ENCODE assay signal across 39 mouse cellular contexts in the genomic region with DNA sequence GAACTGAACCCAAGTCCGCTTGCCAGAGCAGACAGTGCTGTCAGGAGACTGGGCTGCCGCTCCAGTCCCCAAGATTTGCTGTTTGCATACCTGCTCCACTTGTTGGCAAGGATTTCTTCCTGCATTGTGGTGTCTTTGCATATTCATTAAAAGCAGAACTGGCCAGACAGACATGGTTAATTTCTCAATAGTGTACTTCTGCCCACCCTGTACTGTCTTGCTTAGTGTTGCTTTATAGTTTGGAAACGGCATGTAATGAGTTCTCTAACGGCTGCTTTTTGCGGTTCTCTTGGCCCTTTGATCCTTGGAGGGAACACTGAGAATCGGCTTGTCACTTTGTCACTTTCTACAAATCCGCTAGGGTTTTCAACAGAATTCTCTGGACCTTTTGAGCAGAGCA. TPM values are rescaled to one million over a fixed set of nuclear protein-coding genes. Genes with fewer than 3 reads are reported as not detected.
"Had no signal": no experiment of that assay in that cellular context is flagged by ENCODE, and none has a peak within 500 bp of the region (broad histone marks: within the 10 kb centered on the region; RNA-seq: fewer than 3 reads in every experiment).

No protein-coding gene starts in this region.

- H3K36me3 ChIP-seq: heart, embryonic 13.5 days; heart, embryonic 15.5 days; hindbrain, embryonic 12.5 days; hindbrain, embryonic 15.5 days; kidney, embryonic 15.5 days; limb, embryonic 13.5 days; limb, embryonic 15.5 days; liver, embryonic 12.5 days had no signal

- H3K27me3 ChIP-seq: hindbrain, embryonic 15.5 days; limb, embryonic 13.5 days; limb, embryonic 15.5 days had no signal

- DNase-seq: gastrocnemius, adult 2 months; gastrocnemius, postnatal 10 days; gastrocnemius, postnatal 25 days; heart, adult 11 months; heart, adult 2 months; heart, postnatal 14 days; heart, postnatal 36 days; kidney, adult 11 months; kidney, adult 2 months; kidney, adult 9 months; kidney, postnatal 14 days; kidney, postnatal 36 days; layer of hippocampus, adult 9-11 months; layer of hippocampus, postnatal 36 days; left cerebral cortex, postnatal 4 days had no signal

- H3K27ac ChIP-seq: gastrocnemius, adult 2 months; heart, adult 2 months; heart, embryonic 13.5 days; heart, embryonic 15.5 days; hindbrain, embryonic 12.5 days; hindbrain, embryonic 15.5 days; hindbrain, postnatal 0 days; kidney, embryonic 15.5 days; kidney, postnatal 0 days; limb, embryonic 13.5 days; limb, embryonic 15.5 days; liver, embryonic 12.5 days had no signal

- H3K4me2 ChIP-seq: heart, embryonic 11.5 days; heart, embryonic 13.5 days; heart, embryonic 15.5 days; hindbrain, embryonic 12.5 days; hindbrain, embryonic 15.5 days; kidney, embryonic 15.5 days; limb, embryonic 13.5 days; limb, embryonic 15.5 days; liver, embryonic 12.5 days had no signal

- ATAC-seq: hindbrain, postnatal 0 days; intestine, embryonic 16.5 days; liver, embryonic 12.5 days had no signal

- H3K9ac ChIP-seq: heart, embryonic 13.5 days; heart, embryonic 15.5 days; hindbrain, embryonic 12.5 days; hindbrain, embryonic 15.5 days; kidney, embryonic 15.5 days; limb, embryonic 13.5 days; limb, embryonic 15.5 days; liver, embryonic 12.5 days had no signal

- H3K9me3 ChIP-seq: heart, embryonic 13.5 days; heart, embryonic 15.5 days; hindbrain, embryonic 12.5 days; hindbrain, embryonic 15.5 days; kidney, embryonic 15.5 days; limb, embryonic 13.5 days; limb, embryonic 15.5 days; liver, embryonic 12.5 days had no signal

- H3K4me3 ChIP-seq: gastrocnemius, adult 2 months; heart, adult 2 months; heart, embryonic 13.5 days; heart, embryonic 15.5 days; hindbrain, embryonic 12.5 days; hindbrain, embryonic 15.5 days; kidney, embryonic 15.5 days; limb, embryonic 13.5 days; limb, embryonic 15.5 days; liver, embryonic 12.5 days had no signal

- H3K4me1 ChIP-seq: hindbrain, embryonic 12.5 days had no signal

RNA-seq across cellular contexts. Expression of gene Zdhhc19, which starts 5.4 kb away (rescaled TPM):
- total RNA-seq: gastrocnemius, adult 2 months; gastrocnemius, postnatal 10 days; gastrocnemius, postnatal 25 days; gastrocnemius, postnatal 4 days; heart, adult 2 months; heart, postnatal 14 days; heart, postnatal 36 days; hematopoietic stem cell, adult 5-6 weeks; hindbrain, postnatal 0 days; layer of hippocampus, adult 18-20 months; layer of hippocampus, postnatal 14 days; layer of hippocampus, postnatal 36 days; left cerebral cortex, adult 18-20 months; left cerebral cortex, adult 8-10 months; left cerebral cortex, postnatal 10 days; left cerebral cortex, postnatal 25 days; left cerebral cortex, postnatal 4 days; liver, adult 2 months had no signal
- polyA plus RNA-seq: heart, adult 2 months; heart, embryonic 13.5 days; heart, embryonic 15.5 days; heart, postnatal 0 days; hindbrain, embryonic 12.5 days; kidney, embryonic 15.5 days; kidney, postnatal 0 days; limb, embryonic 11.5 days; limb, embryonic 13.5 days; limb, embryonic 15.5 days; liver, adult 2 months; liver, embryonic 12.5 days had no signal

RNA-seq across cellular contexts. Expression of gene Slc51a, which starts 13.8 kb away (rescaled TPM):
- total RNA-seq: gastrocnemius, adult 2 months; gastrocnemius, postnatal 10 days; gastrocnemius, postnatal 25 days; gastrocnemius, postnatal 4 days; hindbrain, postnatal 0 days; layer of hippocampus, adult 18-20 months; layer of hippocampus, adult 8-10 months; layer of hippocampus, postnatal 14 days; layer of hippocampus, postnatal 36 days; left cerebral cortex, adult 18-20 months; left cerebral cortex, adult 8-10 months; left cerebral cortex, postnatal 10 days; left cerebral cortex, postnatal 25 days; left cerebral cortex, postnatal 4 days; liver, adult 2 months had no signal
- polyA plus RNA-seq: hindbrain, postnatal 0 days had no signal
